Mouse (Mus musculus) CD4-positive, CD25-positive, alpha-beta regulatory T cell (primary cell): ENCODE data around the gene Gpx5. TPM values are rescaled to one million over a fixed set of nuclear protein-coding genes. Genes with fewer than 3 reads are reported as not detected.

Experiments
- polyA plus RNA-seq: library from polyadenylated mRNA; unstranded; fragments of 100-300 nt; shearing (Covaris generic); gene quantifications from one replicate; pipeline ENCODE4 v1.2.1, GENCODE M21; 2017

The Gpx5 gene
- polyA plus RNA-seq = not detected

GRCm38 (mm10) chr13:21292631-21293030 is at the start of gene Gpx5:
TSS of gene Gpx5 (minus strand) at chr13:21292731.

GRCm38 (mm10) chr13:21311926-21312325 is 19.4 kb upstream of the Gpx5 start, which contains the start of gene Gpx6:
TSS of gene Gpx6 (plus strand) at chr13:21312125.

Other genes starting within 250 kb of the Gpx5 start
- not detected for gene Olfr1370, start 217.8 kb downstream of the Gpx5 start, polyA plus RNA-seq
- not detected for gene Olfr1369-ps1, start 181.2 kb downstream of the Gpx5 start, polyA plus RNA-seq
- not detected for gene Olfr263, start 163.1 kb downstream of the Gpx5 start, polyA plus RNA-seq
- not detected for gene Olfr1368, start 146.9 kb downstream of the Gpx5 start, polyA plus RNA-seq
- 143 TPM for gene Trim27, start 113.3 kb downstream of the Gpx5 start, polyA plus RNA-seq
- not detected for gene Gpx6, start 19.4 kb upstream of the Gpx5 start, polyA plus RNA-seq
- not detected for gene Olfr1367, start 54.2 kb upstream of the Gpx5 start, polyA plus RNA-seq
- 11.1 TPM for gene Zscan12, start 70.1 kb upstream of the Gpx5 start, polyA plus RNA-seq
- 65.3 TPM for gene Zkscan3, start 110.0 kb upstream of the Gpx5 start, polyA plus RNA-seq
- gene Pgbd1, start 148.3 kb upstream of the Gpx5 start, polyA plus RNA-seq = 0.51 TPM
- gene Zscan26, start 161.0 kb upstream of the Gpx5 start, polyA plus RNA-seq = 7.3 TPM
- gene Nkapl, start 175.8 kb upstream of the Gpx5 start, polyA plus RNA-seq = not detected
- gene Zkscan4, start 186.2 kb upstream of the Gpx5 start, polyA plus RNA-seq = 0.13 TPM
- gene Gm10065, start 186.7 kb upstream of the Gpx5 start, polyA plus RNA-seq = not detected
- not detected for gene AK157302, start 202.5 kb upstream of the Gpx5 start, polyA plus RNA-seq
- 8.7 TPM for gene Gm11273, start 208.7 kb upstream of the Gpx5 start, polyA plus RNA-seq
- 7.3 TPM for gene Zkscan8, start 238.4 kb upstream of the Gpx5 start, polyA plus RNA-seq